Mouse (Mus musculus) bone marrow, adult 2 months (tissue): ENCODE measurements around the gene Pecam1.

Source experiments
- CTCF ChIP-seq: fragments of 200-500 bp; IDR thresholded peaks from 2 replicates; pipeline ENCODE4 v1.5.1; 2011; ENCODE audit warnings: low read length, control low read depth; ENCODE audit not compliant: control insufficient read depth, insufficient read depth
- POLR2A ChIP-seq: fragments of 200-500 bp; IDR thresholded peaks from 2 replicates; pipeline ENCODE4 v1.6.1; 2011; ENCODE audit warnings: low read depth, mild to moderate bottlenecking, control low read depth, low read length, borderline replicate concordance; ENCODE audit not compliant: control insufficient read depth

DNA sequence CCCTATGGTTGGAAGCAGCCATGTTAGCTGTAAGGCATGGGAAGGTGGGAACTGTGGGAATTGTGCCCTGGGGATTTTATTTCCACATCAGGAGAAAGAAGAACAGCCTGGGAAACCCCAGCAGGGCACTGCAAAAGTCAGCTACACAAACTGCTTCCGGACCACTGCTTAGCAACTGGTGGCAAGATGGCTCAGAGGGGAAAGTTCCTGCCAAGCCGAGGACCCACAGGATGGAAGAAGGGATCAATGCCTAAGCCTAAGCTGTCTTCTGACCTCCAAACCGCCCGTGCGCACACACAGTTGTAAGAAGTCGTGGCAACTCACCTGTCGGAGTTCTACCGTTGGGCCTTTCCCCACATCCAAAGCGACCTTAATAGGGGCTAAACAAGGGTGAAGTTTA is 22.6 kb upstream of the Pecam1 start:
- TF ChIP-seq CTCF (no peak), POLR2A (no peak)
